Mouse (Mus musculus): ENCODE data around the gene Cdh23.

The Cdh23 gene

DNA sequence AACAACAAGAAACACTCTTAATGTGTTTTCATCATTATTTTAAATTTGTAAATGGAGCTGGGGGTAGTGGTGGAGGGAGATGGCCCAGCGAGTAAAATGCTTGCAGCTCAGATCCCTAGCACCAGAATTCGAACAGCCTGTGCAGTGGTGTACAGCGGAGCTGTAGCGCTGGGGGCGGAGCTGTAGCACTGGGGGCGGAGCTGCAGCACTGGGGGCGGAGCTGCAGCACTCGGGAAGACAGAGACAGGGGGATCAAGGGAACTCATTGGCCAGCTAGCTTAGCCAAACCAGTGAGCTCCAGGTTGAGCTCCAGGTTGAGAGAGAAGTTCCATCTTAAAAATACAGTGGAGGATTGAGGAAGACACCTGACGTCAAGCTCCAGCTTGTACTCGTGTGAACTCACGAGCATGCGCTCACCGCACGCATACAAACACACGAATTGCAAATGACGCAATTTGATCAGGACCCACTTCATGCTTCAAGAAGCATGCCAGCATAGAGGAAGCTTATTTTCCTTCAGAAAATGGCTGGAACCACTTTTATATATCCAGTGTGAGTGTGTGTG lies 438.9 kb downstream of the Cdh23 start:
- no peak for DNase-seq (ENCODE audit: low read depth)

DNA sequence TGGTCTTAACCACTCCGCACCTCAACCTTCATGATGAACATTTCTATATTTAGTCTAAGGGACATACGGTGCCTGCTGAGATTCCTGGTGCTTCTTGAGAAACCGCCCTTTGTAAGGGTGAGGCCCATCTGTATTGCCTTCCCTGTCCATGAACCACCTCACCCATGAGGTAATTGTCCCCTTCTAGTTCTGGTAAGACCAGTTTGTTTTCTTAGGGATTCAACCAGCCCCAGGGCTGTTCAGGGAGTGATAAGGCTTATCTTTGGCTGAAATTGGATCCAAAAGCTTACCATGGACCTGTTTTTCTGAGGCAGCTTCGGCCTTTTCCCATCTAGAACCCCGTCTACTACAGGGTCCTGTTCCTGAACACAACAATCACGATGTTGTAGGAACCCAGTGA lies 440.2 kb downstream of the Cdh23 start:
- DNase-seq (ENCODE audit: low read depth): no peak
